Mouse (Mus musculus): ENCODE measurements at regions not wholly inside any gene's neighbourhood (a gene's known extent, or its start where the extent isn't known, plus 50 kb on each side); places are given as distances from the start of the nearest gene placed in this dataset.
A peak's percentile ranks its signal among the peaks of the same experiment; 100 is the strongest.

DNA sequence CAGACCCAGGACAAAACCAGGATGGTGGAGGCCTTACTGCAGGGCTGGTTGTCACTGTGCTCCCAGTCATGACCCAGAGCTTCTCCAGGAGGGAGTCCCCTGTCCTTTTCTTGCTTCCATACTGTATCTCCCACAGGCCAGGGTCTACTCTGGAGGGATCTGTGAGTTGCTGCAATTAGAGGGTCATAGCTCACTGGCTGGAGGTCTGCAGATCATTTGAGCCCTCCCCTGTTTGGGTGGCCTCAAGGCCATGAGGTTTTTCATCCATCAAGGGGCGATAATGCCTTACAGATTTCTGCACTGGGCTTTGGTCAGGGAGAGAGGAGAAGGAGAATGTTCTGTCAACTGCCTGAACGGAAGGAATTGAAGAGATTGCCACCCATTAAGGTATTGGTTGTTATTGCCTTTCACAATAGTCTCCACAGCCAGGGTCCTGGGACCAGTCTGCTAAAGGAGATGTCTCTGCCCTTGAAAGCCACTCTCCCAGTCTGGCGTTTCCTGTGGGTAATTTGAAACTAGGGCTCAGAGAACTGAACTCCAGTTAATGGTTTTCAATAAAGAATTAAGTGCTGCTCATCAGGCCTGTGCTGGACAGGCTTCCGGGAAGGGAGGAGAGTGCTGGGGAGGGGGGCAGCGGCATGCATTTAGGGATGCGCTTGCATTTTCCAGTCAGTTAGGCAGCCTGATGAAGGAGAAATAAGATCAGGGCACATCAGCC is 147.4 kb downstream of the Dmrta2 start:
- no peak for DNase-seq

DNA sequence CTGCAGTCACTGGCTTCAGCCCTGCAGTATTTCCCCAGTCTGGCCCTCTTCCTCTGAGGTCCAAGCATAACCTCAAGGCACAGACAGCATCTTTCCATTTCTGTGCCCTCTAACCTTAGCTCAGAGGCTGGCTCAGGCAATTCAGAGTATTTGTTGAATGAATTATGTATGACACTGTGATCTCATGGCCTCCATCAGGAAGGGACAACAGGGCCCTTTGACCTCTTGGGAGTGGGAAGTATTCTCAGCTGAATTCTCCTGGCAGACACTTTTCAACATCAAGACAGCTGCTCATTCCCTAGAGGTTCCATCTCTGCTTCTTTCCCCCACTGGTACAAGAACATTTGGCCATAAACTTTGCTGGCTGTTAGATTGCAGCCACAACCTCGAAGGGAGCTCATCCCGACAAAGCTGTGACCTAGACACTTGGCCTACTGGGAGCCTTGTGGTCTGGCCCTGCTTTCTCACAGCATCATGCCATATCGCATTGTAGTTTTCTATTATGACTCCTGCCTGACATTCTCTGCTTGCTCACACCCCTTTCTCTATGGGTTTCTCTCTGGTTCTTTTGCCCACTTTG is 150.2 kb downstream of the Dmrta2 start:
- no peak for DNase-seq

DNA sequence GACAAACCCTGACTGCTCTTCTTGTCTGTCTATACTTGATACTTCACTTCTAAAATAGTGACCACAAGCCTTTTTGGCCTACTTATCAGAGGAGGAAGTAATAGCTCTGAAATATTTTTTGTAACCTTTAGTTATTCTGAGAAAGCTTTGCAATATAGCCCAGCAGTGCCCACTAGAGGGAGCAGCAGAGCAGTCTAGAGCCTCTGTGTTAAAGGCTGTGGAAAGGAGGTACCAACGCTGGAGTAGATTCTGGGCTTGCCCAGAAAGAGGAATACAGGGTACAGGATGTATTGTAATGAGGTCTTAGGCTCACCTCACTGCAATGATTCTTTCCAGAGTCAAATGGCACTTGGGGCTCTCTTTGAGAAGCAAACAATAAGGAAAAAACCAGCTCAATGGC is 151.1 kb downstream of the Dmrta2 start:
- DNase-seq, result peak; percentile 10 to 17

GRCm38 (mm10) chr4:110129518-110129917 is 151.7 kb downstream of the Dmrta2 start:
- no peak for DNase-seq

- DNase-seq, result no peak
Observed at GRCm38 (mm10) chr4:110132061-110132460, 154.2 kb downstream of the Dmrta2 start.

- no peak for DNase-seq
Observed at GRCm38 (mm10) chr4:110134036-110134435, 156.2 kb downstream of the Dmrta2 start.

- no peak for DNase-seq
Observed at GRCm38 (mm10) chr4:110145229-110145628, 167.4 kb downstream of the Dmrta2 start.

- no peak for DNase-seq
Observed at GRCm38 (mm10) chr4:110152103-110152946, 174.5 kb downstream of the Dmrta2 start.

Measured in thymus, postnatal 36 days (tissue).